Mouse (Mus musculus) adrenal gland, postnatal 14 days (tissue): ENCODE measurements around the gene Six3. TPM values are rescaled to one million over a fixed set of nuclear protein-coding genes. Genes with fewer than 3 reads are reported as not detected.

ENCODE experiments used
- DNase-seq: peaks from one replicate; pipeline ENCODE4 v3.0.0; 2021; ENCODE audit warnings: mixed read lengths
- total RNA-seq: library from RNA; stranded (reverse); gene quantifications from 2 replicates; pipeline ENCODE4 v1.2.3, GENCODE M21; 2021

Six3 gene
- total RNA-seq, 1 experiment from 2014 or later = not detected

DNA sequence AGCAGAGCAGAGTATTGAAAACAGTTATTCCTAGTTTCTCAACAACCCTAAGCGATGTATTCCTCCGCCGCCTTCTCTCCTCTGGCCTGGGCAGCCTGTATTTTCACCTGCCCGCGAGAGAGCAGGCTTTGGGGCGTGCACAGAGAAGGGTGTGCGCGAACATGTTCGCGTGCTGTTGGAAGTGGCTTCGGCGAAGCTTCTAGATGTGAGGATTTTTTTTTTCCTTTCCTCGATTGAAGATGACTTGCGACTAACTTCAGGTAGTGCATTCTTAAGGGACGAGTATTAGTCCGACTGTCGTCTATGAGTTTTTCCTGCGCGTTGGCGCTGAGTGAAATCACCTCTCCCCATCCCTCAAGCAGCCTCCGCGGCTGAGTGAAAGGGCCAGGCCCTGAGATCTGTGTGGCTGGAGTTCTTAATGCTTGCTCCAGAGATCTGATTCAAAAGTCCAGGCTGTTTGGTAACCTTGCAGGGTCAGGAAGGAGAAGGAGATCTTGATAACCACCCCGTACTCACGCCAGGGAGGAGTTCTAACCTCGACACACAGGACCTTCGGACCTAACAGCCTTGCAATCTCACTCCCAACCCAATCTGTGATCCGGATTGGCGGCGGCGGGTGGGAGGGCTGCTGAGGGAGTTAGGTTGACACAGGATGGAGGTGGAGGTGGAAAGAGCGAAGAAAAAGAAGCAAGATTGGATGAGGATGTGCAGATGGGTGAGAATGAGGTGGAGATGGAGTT lies 712 bp upstream of the Six3 start:
- no peak for DNase-seq

DNA sequence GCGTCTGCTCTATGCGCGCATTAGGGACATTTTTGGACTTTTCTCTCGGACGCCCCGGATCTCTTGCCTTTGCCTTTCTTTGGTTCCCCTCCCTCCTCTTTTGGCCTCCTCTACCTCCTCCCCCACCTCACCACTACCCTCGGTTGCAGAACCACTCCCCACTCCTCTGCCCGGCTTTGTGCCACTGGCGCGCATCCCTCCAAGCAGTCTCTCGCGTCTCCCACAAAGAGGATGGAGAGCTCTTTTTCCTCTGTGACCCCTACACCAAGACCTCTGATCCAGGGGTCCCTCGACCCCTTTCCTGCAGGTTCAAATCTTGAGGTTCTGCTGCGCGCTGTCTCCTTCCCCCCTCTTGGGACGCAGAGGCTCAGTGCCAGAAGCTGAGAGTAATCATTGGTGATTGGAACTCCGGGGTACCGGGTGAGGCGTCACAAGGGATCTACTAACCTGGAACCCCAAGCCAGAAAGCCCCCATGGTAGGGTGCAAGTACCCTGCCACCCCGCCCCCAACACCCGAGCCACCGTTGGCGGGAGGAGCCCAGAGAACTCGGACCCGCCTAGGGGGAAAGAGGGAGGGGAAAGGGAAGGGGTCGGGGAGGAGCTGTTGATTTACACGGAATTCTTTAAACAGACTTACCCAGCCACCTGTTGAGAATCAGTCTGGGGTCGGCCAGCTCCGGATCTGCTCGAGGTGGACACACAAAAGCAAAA lies 758 bp downstream of the Six3 start:
- no peak for DNase-seq

GRCm38 (mm10) chr17:85614722-85615331 lies 1.4 kb downstream of the Six3 start:
- no peak for DNase-seq

DNA sequence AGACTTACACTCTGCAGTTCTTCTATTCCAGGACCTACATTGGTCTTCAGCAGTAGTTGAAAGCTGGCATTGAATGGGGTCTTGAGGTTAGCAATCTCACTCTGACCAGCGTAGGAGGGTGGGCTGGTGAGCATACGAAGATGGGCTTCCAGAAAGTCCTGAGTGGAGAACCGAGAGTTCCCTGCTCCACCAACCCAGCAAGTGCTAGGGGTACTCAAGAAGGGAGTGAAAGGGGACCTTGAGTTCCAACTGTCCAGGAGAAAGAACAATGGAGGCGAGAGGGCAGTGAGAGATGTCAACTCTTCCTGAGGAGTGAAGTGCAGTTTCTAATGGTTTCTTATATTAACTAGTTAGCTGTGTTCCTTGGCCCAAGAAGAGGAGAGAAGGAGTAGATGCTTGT lies 2.2 kb downstream of the Six3 start:
- no peak for DNase-seq

DNA sequence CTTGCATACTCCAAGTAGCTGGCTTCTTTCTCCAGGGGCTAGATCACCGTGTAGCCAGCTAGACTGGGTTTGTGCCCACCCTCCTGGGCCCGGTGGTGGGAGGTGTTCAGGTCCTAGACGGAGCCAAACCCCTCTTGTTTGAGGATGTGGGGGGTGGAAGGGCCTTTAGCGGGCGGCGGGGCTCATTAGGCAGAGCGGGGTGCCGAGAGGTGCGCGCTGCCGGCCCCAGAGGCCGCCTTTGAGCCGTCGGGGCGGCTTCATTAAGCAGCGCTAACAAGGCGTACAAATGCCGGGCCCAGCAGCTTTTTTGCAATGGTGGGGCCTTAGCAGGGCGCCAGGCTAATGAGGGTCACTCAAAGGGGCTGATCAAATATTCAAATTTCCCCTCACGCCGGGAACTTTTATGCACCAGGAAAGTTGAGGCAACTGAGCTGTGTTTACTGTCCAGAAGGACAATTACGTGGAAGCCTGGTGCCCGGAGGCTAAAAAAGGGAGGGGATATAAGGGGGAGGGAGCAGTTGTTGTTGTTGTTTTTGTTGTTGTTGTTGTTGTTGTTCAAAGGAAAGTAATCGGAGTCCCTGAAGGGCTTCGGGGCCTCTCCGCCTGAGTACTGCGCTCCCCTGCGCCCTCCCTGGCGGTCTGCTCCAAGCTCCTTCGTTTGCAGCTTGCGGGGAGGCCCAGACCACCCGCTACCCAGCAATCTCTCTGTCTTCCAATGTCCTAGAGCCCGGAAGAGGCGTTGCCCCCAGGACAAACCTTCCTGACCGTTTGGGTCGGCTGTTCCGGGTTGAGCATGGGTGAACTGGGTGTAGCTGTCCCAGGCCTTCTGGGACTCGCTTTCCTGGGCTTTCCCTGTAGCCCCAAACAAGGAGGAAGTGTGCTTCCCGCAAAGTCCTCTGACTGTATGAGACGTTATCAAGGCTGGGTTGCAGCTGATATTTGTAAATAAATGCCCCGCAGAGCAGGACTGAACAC lies 3.4 kb downstream of the Six3 start:
- DNase-seq = no peak

DNA sequence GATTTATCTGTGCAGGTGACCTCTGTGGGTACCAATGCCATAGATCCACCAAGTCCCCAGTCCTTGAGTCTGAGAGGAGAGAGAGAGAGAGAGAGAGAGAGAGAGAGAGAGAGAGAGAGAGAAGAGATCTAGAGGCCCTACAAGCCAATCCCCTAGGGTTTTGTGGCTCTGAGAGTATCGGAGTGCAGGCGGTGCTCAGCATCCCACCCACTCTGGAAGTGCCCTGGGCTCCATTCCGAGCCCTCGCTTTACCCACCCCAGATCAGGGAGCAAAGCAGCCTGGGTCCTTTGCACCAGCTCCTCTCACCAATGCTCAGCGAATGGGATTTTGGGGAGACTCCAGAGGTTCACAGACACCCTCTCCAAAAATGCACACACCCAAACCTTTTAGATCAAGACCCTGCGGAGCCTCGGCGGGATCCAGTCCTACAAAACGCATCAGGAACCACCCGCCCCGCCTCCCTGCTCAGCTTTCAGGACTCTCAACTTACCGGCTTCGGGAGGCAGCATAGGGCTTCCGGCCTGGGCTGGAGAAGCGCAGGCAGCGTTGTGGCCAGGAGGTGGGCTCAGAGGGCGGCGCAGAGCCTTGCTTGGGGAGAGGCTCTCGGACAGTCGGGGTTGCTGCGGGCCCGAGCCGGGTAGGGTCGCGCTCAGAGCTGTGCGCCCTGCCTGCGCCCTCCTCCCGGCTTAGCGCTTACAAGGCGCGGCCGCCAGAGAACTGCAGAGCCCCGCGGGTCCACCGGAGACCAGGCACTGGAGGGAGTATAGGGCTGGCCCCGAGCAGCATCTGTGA lies 4.4 kb downstream of the Six3 start:
- peak; percentile 3 for DNase-seq

GRCm38 (mm10) chr17:85618359-85619112 lies 5.1 kb downstream of the Six3 start:
- DNase-seq = peak; percentile 2

DNA sequence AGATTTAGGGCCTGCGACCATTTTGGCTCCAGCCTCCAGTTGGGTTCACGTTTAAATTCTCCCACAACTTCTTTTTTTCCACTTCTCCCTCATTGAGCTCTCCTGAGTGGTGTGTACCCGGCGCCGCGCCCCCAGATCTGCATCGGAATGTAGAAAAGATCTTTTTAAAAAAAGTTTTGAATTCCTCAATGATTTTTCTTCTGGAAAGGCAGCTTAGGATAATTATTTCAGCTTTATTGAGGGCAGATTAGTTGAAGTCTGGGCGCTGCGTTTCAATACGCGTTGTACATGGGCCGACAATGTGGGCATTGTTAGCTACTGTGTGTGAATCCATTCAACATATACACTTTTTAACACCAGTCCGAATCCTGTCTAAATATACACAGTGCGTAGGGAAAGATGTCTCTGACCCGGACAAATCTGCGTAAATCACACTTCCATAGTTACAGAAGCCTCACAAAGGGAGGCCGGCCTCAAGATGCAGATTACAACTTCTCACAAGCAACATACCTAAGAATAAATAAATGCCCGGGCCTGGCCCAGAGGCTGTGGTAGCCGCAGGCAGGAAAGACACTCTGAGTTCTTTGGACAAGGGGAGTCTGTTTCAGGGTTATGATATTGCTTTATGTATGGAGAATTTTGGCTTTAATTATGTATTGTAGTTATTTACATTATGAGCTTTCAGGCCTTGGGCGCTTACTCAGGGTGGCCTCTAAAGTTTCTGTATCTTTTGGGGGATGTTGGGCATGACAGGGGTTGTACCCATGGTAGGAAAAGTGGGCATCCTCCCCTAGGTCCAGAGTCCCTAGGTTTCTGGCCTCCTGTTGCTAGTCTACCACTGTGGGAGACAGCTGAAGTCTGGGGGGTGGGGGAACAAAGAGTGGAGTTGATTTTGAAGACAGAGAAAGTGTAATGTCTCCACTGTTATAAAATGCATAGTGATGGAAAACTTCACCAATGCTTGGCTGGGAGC lies 6.0 kb downstream of the Six3 start:
- peak; percentile 0 for DNase-seq

DNA sequence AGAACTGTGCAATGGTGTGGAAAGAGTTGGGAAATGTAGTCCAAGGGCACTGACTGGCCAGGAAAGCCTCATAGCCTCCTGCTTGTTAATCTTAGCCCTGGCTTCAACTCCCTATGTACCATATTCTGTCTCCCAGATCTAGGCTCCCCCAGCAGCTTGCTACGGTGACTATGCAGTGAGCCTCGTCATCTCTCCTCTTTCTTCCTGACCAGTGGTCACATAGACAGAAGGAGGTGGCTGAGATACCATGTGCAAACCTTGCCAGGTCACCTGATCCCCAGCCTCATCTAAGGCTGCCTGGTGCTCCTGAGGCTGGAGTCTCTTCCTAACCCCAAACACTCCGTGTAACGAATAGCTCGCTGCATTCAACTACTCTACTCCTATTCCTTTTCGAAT lies 6.7 kb downstream of the Six3 start:
- no peak for DNase-seq

DNA sequence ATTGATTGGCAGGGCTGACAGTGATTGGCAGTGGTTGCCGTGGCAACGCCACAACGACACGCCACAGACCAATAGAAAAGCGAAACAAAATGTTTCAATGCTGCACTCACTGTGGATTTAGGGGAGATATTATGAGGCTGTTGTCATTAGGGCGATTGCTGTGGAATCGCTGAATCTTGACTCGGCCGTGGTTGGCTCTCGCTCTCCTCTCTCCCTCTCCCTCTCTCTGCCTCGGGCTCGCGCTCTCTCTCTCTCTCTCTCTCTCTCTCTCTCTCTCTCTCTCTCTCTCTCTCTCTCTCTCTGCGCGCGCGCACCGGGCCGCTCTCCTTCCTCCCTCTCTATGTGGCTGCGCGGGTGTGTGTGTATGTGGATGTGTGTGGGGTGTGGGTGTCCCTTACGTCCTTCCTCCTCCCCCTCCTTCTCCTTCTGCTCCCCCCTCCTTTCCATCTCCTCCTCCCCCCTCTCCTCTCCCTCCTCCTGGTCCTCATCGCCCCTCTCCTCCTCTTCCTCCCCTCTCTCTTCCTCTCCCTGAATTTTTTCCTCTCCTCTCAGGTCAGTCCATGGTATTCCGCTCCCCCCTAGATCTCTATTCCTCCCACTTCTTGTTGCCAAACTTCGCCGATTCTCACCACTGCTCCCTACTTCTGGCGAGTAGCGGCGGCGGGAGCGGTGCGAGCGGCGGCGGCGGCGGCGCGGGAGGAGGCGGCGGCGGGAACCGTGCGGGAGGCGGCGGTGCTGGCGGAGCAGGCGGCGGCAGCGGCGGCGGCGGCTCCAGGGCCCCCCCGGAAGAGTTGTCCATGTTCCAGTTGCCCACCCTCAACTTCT lies 7.5 kb downstream of the Six3 start:
- DNase-seq = no peak

DNA sequence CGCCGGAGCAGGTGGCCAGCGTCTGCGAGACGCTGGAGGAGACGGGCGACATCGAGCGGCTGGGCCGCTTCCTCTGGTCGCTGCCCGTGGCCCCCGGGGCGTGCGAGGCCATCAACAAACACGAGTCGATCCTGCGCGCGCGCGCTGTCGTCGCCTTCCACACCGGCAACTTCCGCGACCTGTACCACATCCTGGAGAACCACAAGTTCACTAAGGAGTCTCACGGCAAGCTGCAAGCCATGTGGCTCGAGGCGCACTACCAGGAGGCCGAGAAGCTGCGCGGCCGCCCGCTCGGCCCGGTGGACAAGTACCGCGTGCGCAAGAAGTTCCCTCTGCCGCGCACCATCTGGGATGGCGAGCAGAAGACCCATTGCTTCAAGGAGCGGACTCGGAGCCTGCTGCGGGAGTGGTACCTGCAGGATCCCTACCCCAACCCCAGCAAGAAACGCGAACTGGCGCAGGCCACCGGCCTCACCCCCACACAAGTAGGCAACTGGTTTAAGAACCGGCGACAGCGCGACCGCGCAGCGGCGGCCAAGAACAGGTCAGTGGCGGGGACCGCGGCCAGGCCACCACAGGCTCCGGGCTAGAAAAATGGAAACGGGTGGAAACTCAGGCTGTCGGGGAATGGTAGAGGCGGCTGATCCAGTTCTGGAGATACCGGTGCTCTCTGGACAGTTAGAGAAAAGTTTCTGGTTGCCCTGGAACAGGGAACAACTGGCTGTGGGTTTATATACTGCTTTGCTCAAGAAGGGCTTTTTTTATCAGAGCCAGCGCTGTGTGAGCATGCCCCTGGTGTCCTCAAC lies 8.3 kb downstream of the Six3 start:
- no peak for DNase-seq

DNA sequence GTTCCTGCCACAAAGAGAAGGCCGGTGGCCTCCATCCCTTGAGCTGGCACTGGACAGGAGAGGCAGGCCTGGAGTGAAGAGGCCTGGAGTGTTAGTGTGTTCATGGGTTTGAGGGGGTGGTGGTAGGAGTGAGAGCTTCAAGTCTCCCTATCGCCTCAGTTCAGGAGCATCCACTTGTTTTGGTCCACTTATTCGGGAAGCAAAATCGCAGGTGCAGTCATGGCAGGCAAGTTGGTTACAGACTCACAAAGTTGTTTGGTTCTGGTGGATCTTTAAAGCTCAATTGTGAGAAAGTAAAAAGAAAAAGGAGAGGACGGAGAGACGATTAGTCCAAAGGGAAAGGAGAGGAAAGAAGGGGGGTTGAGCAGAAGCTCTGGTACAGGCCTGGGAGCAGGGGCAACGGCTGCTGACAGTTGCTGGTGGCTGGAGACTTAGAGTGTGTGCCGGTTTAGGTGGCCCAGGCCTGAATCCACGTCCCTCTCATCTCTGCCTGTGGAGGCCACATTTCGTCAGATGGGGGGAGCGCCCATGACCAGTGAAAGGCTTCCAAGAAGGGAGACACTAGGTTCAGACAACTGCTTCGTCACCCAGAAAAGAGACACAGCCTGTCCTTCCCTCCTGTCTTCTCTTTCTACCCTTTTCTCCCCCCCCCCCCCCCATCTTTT lies 9.2 kb downstream of the Six3 start:
- no peak for DNase-seq

- no peak for DNase-seq
Measured at GRCm38 (mm10) chr17:85623161-85624050, 10.0 kb downstream of the Six3 start.

DNA sequence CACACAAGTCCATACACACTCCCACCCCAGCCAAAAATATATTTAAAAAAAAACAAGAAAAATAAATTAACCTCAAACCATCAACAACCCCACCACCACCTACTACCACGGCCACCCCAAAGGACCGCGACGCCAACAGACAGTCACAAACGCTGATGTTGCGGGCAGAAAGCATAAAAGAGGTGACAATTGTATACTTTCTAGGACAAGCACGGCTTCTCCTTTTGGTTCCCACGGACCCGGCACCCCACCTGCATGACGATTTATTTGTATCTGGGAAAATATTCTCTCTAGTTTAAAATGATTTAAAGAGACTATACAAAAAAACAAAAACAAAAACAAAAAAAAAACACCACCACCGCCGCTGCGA lies 10.6 kb downstream of the Six3 start:
- DNase-seq = no peak

GRCm38 (mm10) chr17:85624981-85625940 lies 11.9 kb downstream of the Six3 start:
- no peak for DNase-seq
